Mouse (Mus musculus) hindbrain, embryonic 14.5 days (tissue): Measurements from ENCODE around the gene Lrrc4. TPM values are rescaled to one million over a fixed set of nuclear protein-coding genes. Genes with fewer than 3 reads are reported as not detected.
A peak's percentile ranks its signal among the peaks of the same experiment; 100 is the strongest.

Experiments
- ATAC-seq: fragments of 200-750 bp; cut with Nextera tagmentation; 2 replicates; pipeline ENCODE4 v1.8.0; 2017; ENCODE audit warnings: moderate number of reproducible peaks, mild to moderate bottlenecking, moderate TSS enrichment, moderate library complexity; ENCODE audit not compliant: low FRiP score
- DNase-seq: peaks from one replicate; pipeline ENCODE4 v3.0.0-alpha.2; 2015; ENCODE audit warnings: low spot score
- H3K27ac ChIP-seq: fragments of 300-500 bp; sonication (generic); 2 replicates; pipeline ENCODE4 v1.5.1; 2014; ENCODE audit warnings: mild to moderate bottlenecking, moderate library complexity
- H3K27me3 ChIP-seq: fragments of 300-500 bp; sonication (generic); 2 replicates; pipeline ENCODE4 v1.6.1; 2014; ENCODE audit warnings: mild to moderate bottlenecking, low read length, mixed read lengths; ENCODE audit not compliant: control insufficient read depth, insufficient read depth
- H3K36me3 ChIP-seq: fragments of 300-500 bp; sonication (generic); replicated peaks from 2 replicates; pipeline ENCODE4 v1.6.1; 2014; ENCODE audit not compliant: control insufficient read depth, insufficient read depth
- H3K4me1 ChIP-seq: fragments of 300-500 bp; sonication (generic); replicated peaks from 2 replicates; pipeline ENCODE4 v1.6.1; 2014; ENCODE audit warnings: antibody characterized with exemption, low read length, mixed read lengths; ENCODE audit not compliant: control insufficient read depth, insufficient read depth
- H3K4me2 ChIP-seq: fragments of 300-500 bp; sonication (generic); replicated peaks from 2 replicates; pipeline ENCODE4 v1.6.1; 2014; ENCODE audit warnings: mild to moderate bottlenecking, moderate library complexity
- H3K4me3 ChIP-seq: fragments of 300-500 bp; sonication (generic); replicated peaks from 2 replicates; pipeline ENCODE4 v1.5.1; 2014; ENCODE audit warnings: mild to moderate bottlenecking, low read length
- H3K9ac ChIP-seq: fragments of 300-500 bp; sonication (generic); 2 replicates; pipeline ENCODE4 v1.6.1; 2014
- H3K9me3 ChIP-seq: fragments of 300-500 bp; sonication (generic); 2 replicates; pipeline ENCODE4 v1.6.1; 2016; ENCODE audit warnings: low read length; ENCODE audit not compliant: control insufficient read depth
- WGBS: fragments of 180-500 bp; shearing (Covaris S2); extraction: QIAGEN DNeasy Blood & Tissue Kit; methylation state at CpG from one replicate; pipeline ENCODE4 v1.1.7; 2014; 5-methylcytosine and 5-hydroxymethylcytosine counted together
- polyA plus RNA-seq: library from polyadenylated mRNA; unstranded; fragments of >200 nt; fragmentation: Nextera tagmentation; extraction: Ambion mirVana; gene quantifications from 2 replicates; pipeline ENCODE4 v1.2.1, GENCODE M21; 2014

Gene Lrrc4
- polyA plus RNA-seq, result 9.6 and 10.4 TPM in 2 replicates

DNA sequence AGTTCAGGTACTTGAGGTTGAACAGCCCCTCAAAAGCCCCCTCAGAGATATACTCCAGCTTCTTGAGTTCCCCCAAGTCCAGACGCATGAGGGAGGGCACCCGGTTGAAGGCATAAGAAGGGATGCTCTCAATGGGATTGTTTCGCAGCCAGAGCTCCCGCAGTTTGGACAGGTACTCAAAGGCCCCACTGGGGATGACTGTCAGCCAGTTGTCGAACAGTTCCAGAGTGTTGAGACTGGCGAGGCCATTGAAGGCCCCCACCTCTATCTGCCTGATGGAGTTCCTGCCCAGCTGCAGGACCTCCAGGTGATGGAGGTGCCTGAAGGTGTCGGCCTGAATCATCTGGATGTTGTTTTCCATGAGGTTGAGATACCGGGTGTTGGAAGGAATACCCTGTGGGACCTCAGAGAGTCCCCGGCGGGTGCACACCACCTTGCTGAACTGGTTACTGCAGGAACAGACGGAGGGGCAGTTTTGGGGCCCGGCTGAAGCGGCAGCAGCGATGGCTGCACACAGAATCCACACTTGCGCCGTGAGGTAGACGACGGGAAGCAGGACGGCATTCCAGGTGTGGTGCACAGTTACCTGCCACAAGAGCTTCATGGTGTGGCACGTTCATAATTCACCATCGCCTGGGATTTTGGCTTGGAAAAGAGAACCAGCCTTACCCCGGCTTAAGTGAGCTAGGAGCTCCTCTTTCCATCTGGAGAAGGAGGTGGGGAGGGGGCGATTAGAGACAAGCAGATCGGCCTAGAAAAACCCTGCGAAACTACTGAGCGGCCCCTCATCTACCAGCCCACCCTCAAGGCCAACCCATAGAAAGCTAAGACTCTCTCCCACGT lies at the start of gene Lrrc4:
TSS of gene Lrrc4 (minus strand) at position 737 of the 843 bp plus-strand sequence.
- H3K9me3 ChIP-seq, result no peaks in the 10 kb centered on the region
- H3K4me3 ChIP-seq, result peak within 1 kb of the TSS; percentile 92
- H3K4me1 ChIP-seq, result peaks cover 56% of the 10 kb centered on the region
- H3K27me3 ChIP-seq, result no peaks in the 10 kb centered on the region
- peak within 1 kb of the TSS; percentile 91 for H3K4me2 ChIP-seq
- H3K9ac ChIP-seq, result peak within 1 kb of the TSS; percentile 97
- peak within 1 kb of the TSS; percentile 97 for H3K27ac ChIP-seq
- H3K36me3 ChIP-seq, result peaks cover 8% of the 10 kb centered on the region; the same call in 1 of the 2 replicates
- DNase-seq, result no peak
- ATAC-seq, result no peak
- WGBS, result 18% methylated on average over 27 of the region's 27 CpGs

DNA sequence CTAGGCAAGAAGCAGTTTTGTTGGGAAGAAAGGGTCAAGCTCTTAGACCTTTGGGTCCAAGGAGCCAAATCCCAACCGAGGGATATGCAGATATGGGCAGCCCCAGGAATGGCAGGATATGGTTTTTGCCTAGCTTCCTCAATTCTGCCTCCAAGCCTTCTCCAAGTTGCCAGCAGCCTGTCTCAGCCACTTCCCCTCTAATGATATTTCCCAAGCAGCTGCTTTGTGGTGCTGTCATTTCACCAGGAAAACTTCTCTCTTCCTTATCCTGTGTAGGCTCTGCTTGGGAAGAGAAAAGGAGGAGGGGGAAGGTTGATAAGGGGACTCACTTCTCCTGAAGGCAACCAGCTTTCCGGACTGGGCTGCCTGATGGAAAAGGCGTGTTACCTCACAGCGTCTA lies 49.4 kb upstream of the Lrrc4 start:
- Histone ChIP-seq H3K4me1 (peaks cover 30% of the 10 kb centered on the region), H3K27me3 (no peaks in the 10 kb centered on the region), H3K4me2 (no peak overlapping the region), H3K4me3 (no peak overlapping the region), H3K27ac (no peak overlapping the region), H3K36me3 (peaks cover 10% of the 10 kb centered on the region; the same call in 1 of the 2 replicates), H3K9me3 (no peaks in the 10 kb centered on the region), H3K9ac (no peak overlapping the region)
- 89% methylated on average over 4 of the region's 4 CpGs for WGBS
- DNase-seq (no peak), ATAC-seq (no peak)

DNA sequence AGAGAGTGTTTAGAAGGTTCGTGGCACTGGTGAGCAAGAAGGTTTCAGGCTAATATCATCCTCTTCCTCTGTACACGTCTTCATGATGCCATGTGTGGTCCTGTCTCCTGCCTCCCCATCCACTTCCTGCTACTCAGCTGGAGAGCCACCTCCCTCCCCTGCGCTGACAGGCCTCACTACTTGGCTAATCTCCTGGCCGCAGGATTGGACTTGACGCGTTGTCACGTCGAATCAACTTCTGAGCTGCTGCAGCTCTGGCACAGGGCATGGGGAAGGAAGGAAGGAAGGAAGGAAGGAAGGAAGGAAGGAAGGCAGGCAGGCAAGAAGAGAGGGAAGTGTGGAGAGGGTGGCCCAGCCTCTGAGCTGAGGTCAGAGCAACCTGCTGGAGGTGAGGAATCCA lies 47.8 kb upstream of the Lrrc4 start:
- Histone ChIP-seq H3K27me3 (no peaks in the 10 kb centered on the region), H3K9ac (no peak overlapping the region), H3K4me2 (no peak overlapping the region), H3K4me1 (peaks cover 32% of the 10 kb centered on the region), H3K9me3 (no peaks in the 10 kb centered on the region), H3K36me3 (no peaks in the 10 kb centered on the region), H3K4me3 (no peak overlapping the region), H3K27ac (no peak overlapping the region)
- DNase-seq (no peak), ATAC-seq (no peak)
- WGBS, result 69% methylated on average over 8 of the region's 8 CpGs

DNA sequence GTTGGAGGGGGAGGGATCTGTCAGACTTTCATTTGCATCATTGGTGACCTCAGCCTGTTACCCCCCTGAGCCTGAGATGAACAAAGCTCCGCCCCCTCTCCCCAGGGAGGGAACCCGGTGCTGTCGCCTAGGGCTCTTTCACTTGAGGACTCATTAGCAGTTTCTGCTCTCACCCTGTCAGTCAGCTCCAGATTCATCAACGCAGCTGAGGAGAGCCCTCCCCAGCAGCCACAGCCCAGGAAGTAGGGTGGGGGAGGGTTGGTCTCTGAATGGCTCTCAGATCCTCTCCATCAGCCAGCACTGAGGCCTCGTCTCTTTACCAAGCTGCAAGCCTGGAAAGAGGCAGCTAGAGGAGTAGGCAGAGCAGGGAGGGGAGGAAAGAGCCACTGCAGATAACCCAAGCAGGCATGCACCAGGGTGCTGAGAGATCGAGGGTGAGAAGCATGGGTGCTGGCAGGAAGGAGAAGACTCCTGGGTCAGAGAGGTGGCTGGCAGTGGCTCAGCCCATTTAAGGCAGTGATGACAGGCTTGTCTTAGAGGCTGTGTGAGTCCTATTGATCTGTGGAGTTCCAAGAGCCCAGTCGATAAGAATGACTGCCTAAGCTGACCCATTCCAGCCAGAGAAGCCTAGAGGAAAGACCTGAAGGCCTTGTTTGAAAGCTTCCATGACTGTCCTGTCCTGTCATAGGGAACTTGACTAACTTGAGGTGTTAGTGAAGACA lies 46.6 kb upstream of the Lrrc4 start:
- Histone ChIP-seq H3K27me3 (no peaks in the 10 kb centered on the region), H3K36me3 (no peaks in the 10 kb centered on the region), H3K4me1 (peaks cover 39% of the 10 kb centered on the region), H3K9me3 (no peaks in the 10 kb centered on the region), H3K4me2 (no peak overlapping the region), H3K9ac (no peak overlapping the region), H3K4me3 (no peak overlapping the region), H3K27ac (peak overlapping the region; percentile 33; the same call in 1 of the 2 replicates)
- no peak for DNase-seq
- WGBS, result 20% methylated on average over 7 of the region's 7 CpGs
- peak; percentile 35 for ATAC-seq

DNA sequence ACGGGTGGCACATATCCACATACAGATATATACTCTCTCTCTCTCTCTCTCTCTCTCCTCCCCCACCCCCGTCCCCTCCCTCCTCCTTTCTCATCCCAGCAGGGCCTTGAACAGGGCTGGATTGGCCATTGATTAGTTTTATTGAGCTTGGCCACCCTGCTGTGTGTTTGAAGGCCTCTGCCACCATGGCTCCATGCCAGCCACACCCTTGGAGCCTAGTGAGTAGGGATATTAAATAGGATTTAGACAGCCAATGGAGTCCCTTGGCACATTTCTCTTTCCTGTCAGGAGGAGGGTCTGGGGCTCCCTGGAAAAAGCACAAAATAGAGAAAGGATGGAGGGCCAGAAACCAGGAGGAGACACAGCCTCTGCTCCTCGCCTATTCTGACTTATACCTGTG lies 44.9 kb upstream of the Lrrc4 start:
- Histone ChIP-seq H3K4me2 (no peak overlapping the region), H3K27me3 (no peaks in the 10 kb centered on the region), H3K9ac (no peak overlapping the region), H3K27ac (no peak overlapping the region), H3K4me3 (no peak overlapping the region), H3K9me3 (no peaks in the 10 kb centered on the region), H3K4me1 (peaks cover 46% of the 10 kb centered on the region), H3K36me3 (no peaks in the 10 kb centered on the region)
- DNase-seq (no peak), ATAC-seq (peak; percentile 11; the same call in 1 of the 2 replicates)
- 34% methylated on average over 3 of the region's 3 CpGs for WGBS

DNA sequence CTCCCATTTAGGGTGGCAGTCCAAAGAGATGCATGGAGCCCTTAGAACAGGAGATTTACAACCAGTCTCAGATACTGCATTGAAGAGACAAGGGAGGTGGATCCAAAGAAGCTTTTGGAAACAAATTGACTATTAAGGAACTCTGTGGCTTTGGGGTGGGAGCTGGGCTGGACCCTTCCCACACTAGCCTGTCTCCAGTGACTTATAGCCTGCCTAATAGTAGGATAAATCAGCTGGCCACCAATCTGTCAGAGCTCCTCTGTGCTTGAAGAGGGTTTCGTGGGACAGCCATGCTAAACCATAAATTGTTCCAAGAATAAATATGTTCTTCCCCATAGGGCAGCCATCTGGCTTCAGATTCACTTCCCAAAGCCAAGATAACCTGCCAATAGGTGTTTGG lies 43.8 kb upstream of the Lrrc4 start:
- H3K9me3 ChIP-seq, result no peaks in the 10 kb centered on the region
- 74% methylated on average over 1 of the region's 1 CpGs for WGBS
- H3K27ac ChIP-seq, result no peak overlapping the region
- no peak for DNase-seq
- no peak overlapping the region for H3K9ac ChIP-seq
- H3K4me3 ChIP-seq, result no peak overlapping the region
- H3K27me3 ChIP-seq, result no peaks in the 10 kb centered on the region
- no peak overlapping the region for H3K4me2 ChIP-seq
- H3K4me1 ChIP-seq, result peaks cover 46% of the 10 kb centered on the region
- ATAC-seq, result no peak
- no peaks in the 10 kb centered on the region for H3K36me3 ChIP-seq

DNA sequence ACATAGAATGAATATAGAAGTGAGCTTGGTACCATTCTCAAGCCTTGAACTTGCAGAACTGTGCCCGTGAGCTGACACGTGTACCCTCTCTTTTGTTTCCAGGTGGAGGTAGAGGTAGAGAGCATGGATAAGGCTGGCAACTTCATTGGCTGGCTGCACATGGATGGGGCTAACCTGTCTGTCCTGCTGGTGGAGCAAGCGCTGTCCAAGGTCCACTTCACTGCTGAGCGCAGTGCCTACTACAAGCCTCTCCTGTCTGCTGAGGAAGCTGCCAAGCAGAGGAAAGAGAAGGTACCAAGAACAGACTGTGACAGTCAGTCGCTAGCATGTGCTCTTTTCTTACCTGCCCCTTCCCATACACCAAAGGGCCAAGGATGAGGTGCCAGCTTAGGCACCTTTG lies 43.2 kb upstream of the Lrrc4 start:
- DNase-seq (no peak), ATAC-seq (no peak)
- no peak overlapping the region for H3K9ac ChIP-seq
- no peak overlapping the region for H3K4me3 ChIP-seq
- no peaks in the 10 kb centered on the region for H3K9me3 ChIP-seq
- H3K27ac ChIP-seq, result no peak overlapping the region
- H3K4me1 ChIP-seq, result peaks cover 46% of the 10 kb centered on the region
- no peaks in the 10 kb centered on the region for H3K36me3 ChIP-seq
- no peak overlapping the region for H3K4me2 ChIP-seq
- H3K27me3 ChIP-seq, result no peaks in the 10 kb centered on the region
- WGBS, result 94% methylated on average over 5 of the region's 5 CpGs

DNA sequence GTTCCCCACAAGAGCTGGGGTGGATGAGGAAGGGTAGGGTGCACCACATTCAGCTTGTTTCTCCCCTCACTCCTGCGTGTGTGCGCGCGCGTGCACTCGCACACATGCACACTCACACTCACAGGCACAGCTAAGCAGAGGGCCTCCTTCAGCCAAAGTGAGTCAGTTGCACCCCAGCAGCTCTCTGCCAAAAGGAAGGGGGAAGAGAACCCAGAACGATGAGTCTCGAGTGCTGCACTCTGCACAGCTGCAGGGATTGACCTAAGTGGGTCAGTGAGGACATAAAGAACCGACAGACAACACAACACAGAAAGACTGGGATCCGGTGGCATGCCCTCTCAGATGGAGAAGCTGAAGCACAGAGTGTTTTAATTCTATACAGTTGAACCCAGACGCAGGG lies 42.5 kb upstream of the Lrrc4 start:
- Histone ChIP-seq H3K4me1 (peaks cover 46% of the 10 kb centered on the region), H3K27ac (no peak overlapping the region), H3K4me2 (no peak overlapping the region), H3K36me3 (no peaks in the 10 kb centered on the region), H3K4me3 (no peak overlapping the region), H3K27me3 (no peaks in the 10 kb centered on the region), H3K9me3 (no peaks in the 10 kb centered on the region), H3K9ac (no peak overlapping the region)
- DNase-seq (no peak), ATAC-seq (no peak)
- WGBS, result 81% methylated on average over 11 of the region's 11 CpGs

DNA sequence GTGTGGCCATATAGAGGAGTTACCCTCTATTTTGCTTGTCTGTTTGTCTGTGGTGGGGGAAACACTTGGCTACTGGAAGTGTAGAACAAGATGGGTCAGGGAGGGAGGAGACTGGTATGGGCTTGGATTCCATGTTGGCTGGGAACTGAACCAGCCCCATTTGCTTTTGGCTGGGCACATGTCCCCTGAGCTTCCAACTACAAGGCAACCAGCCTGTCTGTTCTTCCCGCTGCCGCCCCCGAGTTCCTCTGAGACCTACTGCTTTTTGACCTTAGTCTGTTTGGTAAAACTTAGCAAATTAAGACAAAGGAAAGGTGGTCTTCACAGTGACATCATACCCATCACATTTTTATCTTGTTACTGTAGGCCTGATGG lies 40.9 kb upstream of the Lrrc4 start:
- no peak for ATAC-seq
- Histone ChIP-seq H3K4me1 (peaks cover 32% of the 10 kb centered on the region), H3K36me3 (no peaks in the 10 kb centered on the region), H3K4me3 (no peak overlapping the region), H3K9ac (no peak overlapping the region), H3K9me3 (no peaks in the 10 kb centered on the region), H3K27me3 (no peaks in the 10 kb centered on the region), H3K27ac (no peak overlapping the region), H3K4me2 (no peak overlapping the region)
- DNase-seq, result no peak
- WGBS, result 89% methylated on average over 3 of the region's 3 CpGs
